Mouse (Mus musculus) c-Kit-positive CD71-positive TER-119-negative erythroid progenitor cells, embryonic 14.5 days (primary cell): Measurements from ENCODE around the gene Dnajc30.

Source experiments
- DNase-seq: peaks from one replicate; pipeline ENCODE4 v3.0.0-alpha.2; 2013; ENCODE audit warnings: low read depth

Gene Dnajc30

DNA sequence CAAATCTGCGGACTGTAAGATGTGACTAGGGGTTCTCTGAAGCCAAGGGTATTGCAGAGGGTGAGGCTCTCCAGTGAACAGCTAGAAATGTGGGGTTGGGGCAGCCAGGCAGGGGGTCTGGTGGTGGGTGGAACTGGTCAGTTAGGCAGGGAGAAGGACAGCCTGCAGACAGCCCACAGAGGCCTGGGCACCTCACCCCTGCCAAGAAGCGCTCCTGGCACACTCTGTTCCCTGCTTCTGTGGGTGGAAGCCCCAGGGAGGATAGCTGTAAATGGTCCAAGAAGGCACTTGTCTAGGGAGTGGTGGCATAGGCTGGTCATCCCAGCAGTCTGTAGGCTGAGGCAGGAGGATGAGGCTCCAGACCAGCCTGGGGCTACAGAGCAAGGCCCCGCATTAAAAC is 45.4 kb downstream of the Dnajc30 start:
- no peak for DNase-seq

- DNase-seq, result no peak
Observed at GRCm38 (mm10) chr5:135109976-135110375, 46.0 kb downstream of the Dnajc30 start.

DNA sequence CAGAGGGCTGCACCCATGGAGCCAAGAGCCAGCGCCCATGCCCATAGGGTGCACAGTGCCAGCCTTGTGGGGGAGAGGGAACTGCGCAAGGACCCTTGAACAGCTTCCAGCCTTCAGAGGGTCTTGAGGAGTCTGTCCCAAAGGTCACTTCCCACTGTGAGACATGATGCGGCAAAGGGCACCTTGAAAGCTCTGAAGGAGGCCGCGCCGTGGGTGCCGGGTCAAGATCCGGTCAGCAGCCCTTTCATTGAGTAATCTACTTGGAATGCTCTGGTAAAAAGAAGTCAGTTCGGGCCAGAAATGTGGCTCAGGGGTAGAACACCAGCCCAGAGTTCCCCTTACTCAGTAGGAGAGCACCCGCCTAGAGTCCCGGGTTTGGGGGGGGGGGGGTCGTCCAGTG is 49.8 kb downstream of the Dnajc30 start:
- DNase-seq, result no peak

DNA sequence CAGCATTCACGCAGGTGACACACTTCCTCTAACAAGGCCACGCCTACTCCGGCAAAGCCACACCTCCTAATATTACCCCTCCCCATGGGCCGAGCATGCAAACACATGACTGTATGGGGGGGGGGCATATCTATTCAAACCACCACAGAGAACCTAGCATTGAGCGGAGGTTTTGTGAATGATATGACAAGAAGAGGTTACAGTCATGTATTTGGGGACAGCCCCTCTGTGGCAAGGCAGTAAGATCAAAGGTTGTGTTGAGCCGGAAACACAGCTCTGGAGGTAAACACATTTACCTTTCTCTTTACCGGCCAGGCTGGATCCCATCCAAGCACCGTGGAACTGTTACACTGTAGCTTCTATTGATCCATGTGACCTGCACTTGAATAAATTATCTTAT is 51.2 kb downstream of the Dnajc30 start:
- DNase-seq, result no peak
